Mouse (Mus musculus): ENCODE measurements around the gene Pds5b.

GRCm38 (mm10) chr5:150822781-150823180 lies 149.2 kb downstream of the Pds5b start:
- no peak for TF ChIP-seq POLR2A (IDR thresholded peaks at IDR 0.05; ENCODE audit: borderline replicate concordance, insufficient read depth, low read length)
- TF ChIP-seq CTCF (IDR thresholded peaks at IDR 0.05; ENCODE audit: borderline replicate concordance, insufficient read depth, low read depth, low read length), result no peak

All from cerebellum, adult 2 months (tissue).